Mouse (Mus musculus): ENCODE measurements at regions not wholly inside any gene's neighbourhood (a gene's known extent, or its start where the extent isn't known, plus 50 kb on each side); places are given as distances from the start of the nearest gene placed in this dataset.

DNA sequence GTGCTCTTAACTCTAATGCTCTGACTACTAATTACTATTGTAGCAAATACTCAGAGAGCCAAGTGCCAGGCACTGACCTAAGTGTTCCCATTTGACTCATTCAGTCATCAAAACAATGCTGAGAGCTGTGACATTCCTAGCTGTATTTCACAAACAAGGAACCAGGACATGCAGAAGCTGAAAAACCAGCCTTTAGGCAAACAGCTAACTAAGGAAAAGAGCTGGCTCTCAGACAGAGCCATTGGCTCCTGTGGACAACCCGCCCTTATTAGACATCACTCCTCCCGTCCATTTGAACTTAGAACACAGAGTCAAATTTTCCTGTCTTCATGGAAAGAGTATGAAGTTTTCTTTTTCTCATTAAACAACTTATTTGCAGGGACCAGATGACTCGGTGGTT, 88.5 kb upstream of the Zfp648 start:
- TF ChIP-seq CTCF (IDR thresholded peaks at IDR 0.05; ENCODE audit: low read depth) (no peak), EP300 (IDR thresholded peaks at IDR 0.05; ENCODE audit: low read depth) (no peak)

All from heart, postnatal 0 days (tissue).